Mouse (Mus musculus): ENCODE results near the gene Arrb1.
A peak's percentile ranks its signal among the peaks of the same experiment; 100 is the strongest.

Gene Arrb1

GRCm38 (mm10) chr7:99538421-99538820 is 3.2 kb downstream of the Arrb1 start:
- no peak for DNase-seq

GRCm38 (mm10) chr7:99539201-99539891 is 4.1 kb downstream of the Arrb1 start:
- no peak for DNase-seq

GRCm38 (mm10) chr7:99540016-99540415 is 4.8 kb downstream of the Arrb1 start:
- no peak for DNase-seq

- DNase-seq, result no peak
Measured at GRCm38 (mm10) chr7:99541204-99541603, 5.9 kb downstream of the Arrb1 start.

- no peak for DNase-seq
Measured at GRCm38 (mm10) chr7:99544272-99544671, 9.0 kb downstream of the Arrb1 start.

GRCm38 (mm10) chr7:99545885-99546745 is 10.8 kb downstream of the Arrb1 start:
- peak; percentile 54 for DNase-seq

GRCm38 (mm10) chr7:99547584-99548487 is 12.6 kb downstream of the Arrb1 start:
- no peak for DNase-seq

- no peak for DNase-seq
Measured at GRCm38 (mm10) chr7:99549668-99550067, 14.4 kb downstream of the Arrb1 start.

GRCm38 (mm10) chr7:99551623-99552022 is 16.4 kb downstream of the Arrb1 start:
- DNase-seq, result no peak

- DNase-seq, result no peak
Measured at GRCm38 (mm10) chr7:99553222-99553884, 18.1 kb downstream of the Arrb1 start.

- no peak for DNase-seq
Measured at GRCm38 (mm10) chr7:99553885-99554269, 18.6 kb downstream of the Arrb1 start.

- peak; percentile 58 for DNase-seq
Measured at GRCm38 (mm10) chr7:99555862-99556261, 20.6 kb downstream of the Arrb1 start.

GRCm38 (mm10) chr7:99559091-99559490 is 23.8 kb downstream of the Arrb1 start:
- DNase-seq, result no peak

GRCm38 (mm10) chr7:99562478-99562877 is 27.2 kb downstream of the Arrb1 start:
- peak; percentile 55 for DNase-seq

- no peak for DNase-seq
Measured at GRCm38 (mm10) chr7:99563224-99563623, 28.0 kb downstream of the Arrb1 start.

GRCm38 (mm10) chr7:99565325-99565881 is 30.1 kb downstream of the Arrb1 start:
- no peak for DNase-seq

- DNase-seq, result no peak
Measured at GRCm38 (mm10) chr7:99570680-99571079, 35.4 kb downstream of the Arrb1 start.

- no peak for DNase-seq
Measured at GRCm38 (mm10) chr7:99572931-99573330, 37.7 kb downstream of the Arrb1 start.

GRCm38 (mm10) chr7:99573351-99573750 is 38.1 kb downstream of the Arrb1 start:
- DNase-seq, result no peak

- DNase-seq, result no peak
Measured at GRCm38 (mm10) chr7:99578246-99578645, 43.0 kb downstream of the Arrb1 start.

- DNase-seq, result no peak
Measured at GRCm38 (mm10) chr7:99579491-99580190, 44.4 kb downstream of the Arrb1 start.

- no peak for DNase-seq
Measured at GRCm38 (mm10) chr7:99580247-99580646, 45.0 kb downstream of the Arrb1 start.

Data from right cerebral cortex, postnatal 4 days (tissue).